Mouse (Mus musculus) midbrain, postnatal 0 days (tissue): ENCODE data around the gene Wrap73. TPM values are rescaled to one million over a fixed set of nuclear protein-coding genes. Genes with fewer than 3 reads are reported as not detected.

Experiments used
- ATAC-seq: fragments of 200-750 bp; cut with Nextera tagmentation; 2 replicates; pipeline ENCODE4 v1.8.0; 2017; ENCODE audit warnings: moderate number of reproducible peaks, mild to moderate bottlenecking, moderate TSS enrichment, moderate library complexity; ENCODE audit not compliant: low FRiP score
- DNase-seq: peaks from one replicate; pipeline ENCODE4 v3.0.0-alpha.2; 2015; ENCODE audit warnings: low spot score
- H3K27ac ChIP-seq: fragments of 300-500 bp; sonication (generic); 2 replicates; pipeline ENCODE4 v1.5.1; 2014; ENCODE audit warnings: low read depth, mild to moderate bottlenecking, low read length, mixed read lengths
- H3K27me3 ChIP-seq: fragments of 300-500 bp; sonication (generic); 2 replicates; pipeline ENCODE4 v1.6.1; 2014; ENCODE audit warnings: low read length, control low read depth, mixed read lengths; ENCODE audit not compliant: insufficient read depth
- H3K36me3 ChIP-seq: fragments of 300-500 bp; sonication (generic); 2 replicates; pipeline ENCODE4 v1.6.1; 2014; ENCODE audit warnings: low read length, control low read depth, mixed read lengths; ENCODE audit not compliant: insufficient read depth
- H3K4me1 ChIP-seq: fragments of 300-500 bp; sonication (generic); 2 replicates; pipeline ENCODE4 v1.6.1; 2014; ENCODE audit warnings: mild to moderate bottlenecking, control low read depth, antibody characterized with exemption, low read length, mixed read lengths; ENCODE audit not compliant: insufficient read depth
- H3K4me2 ChIP-seq: fragments of 300-500 bp; sonication (generic); 2 replicates; pipeline ENCODE4 v1.6.1; 2014; ENCODE audit warnings: low read depth, mild to moderate bottlenecking, low read length, mixed read lengths; ENCODE audit not compliant: poor library complexity, severe bottlenecking
- H3K4me3 ChIP-seq: fragments of 300-500 bp; sonication (generic); 2 replicates; pipeline ENCODE4 v1.5.1; 2014; ENCODE audit warnings: low read depth, mild to moderate bottlenecking, low read length, moderate library complexity
- H3K9ac ChIP-seq: fragments of 300-500 bp; sonication (generic); replicated peaks from 2 replicates; pipeline ENCODE4 v1.6.1; 2014; ENCODE audit warnings: mild to moderate bottlenecking, low read length, moderate library complexity, mixed read lengths; ENCODE audit not compliant: poor library complexity, severe bottlenecking
- H3K9me3 ChIP-seq: fragments of 300-500 bp; sonication (generic); 2 replicates; pipeline ENCODE4 v1.6.1; 2016; ENCODE audit warnings: low read length, control low read depth
- CTCF ChIP-seq: IDR thresholded peaks from 2 replicates; pipeline ENCODE4 v1.5.1; 2016; ENCODE audit warnings: antibody characterized with exemption, mild to moderate bottlenecking
- WGBS: fragments of 180-500 bp; shearing (Covaris S2); extraction: QIAGEN DNeasy Blood & Tissue Kit; methylation state at CpG from one replicate; pipeline ENCODE4 v1.1.7; 2014; 5-methylcytosine and 5-hydroxymethylcytosine counted together
- polyA plus RNA-seq: library from polyadenylated mRNA; unstranded; fragments of >200 nt; fragmentation: Nextera tagmentation; extraction: Ambion mirVana; gene quantifications from 2 replicates; pipeline ENCODE4 v1.2.1, GENCODE M21; 2015
- total RNA-seq: library from RNA; depleted of rRNA; stranded (reverse); fragments of >200 nt; gene quantifications from 2 replicates; pipeline ENCODE4 v1.2.3, GENCODE M21; 2014; rRNA removed

Gene Wrap73
- total and polyA plus RNA-seq, 2 experiments from 2014 or later, result 34.7 to 46.8 TPM

- no peak overlapping the region for H3K27ac ChIP-seq
- DNase-seq, result peak; percentile 87
- no peaks in the 10 kb centered on the region for H3K36me3 ChIP-seq
- TF ChIP-seq CTCF, result peak; percentile 99
- H3K4me2 ChIP-seq, result no peak overlapping the region
- H3K9me3 ChIP-seq, result no peaks in the 10 kb centered on the region
- 14% methylated on average over 5 of the region's 5 CpGs for WGBS
- no peaks in the 10 kb centered on the region for H3K27me3 ChIP-seq
- no peak overlapping the region for H3K4me3 ChIP-seq
- peak; percentile 78 for ATAC-seq
- H3K4me1 ChIP-seq, result no peaks in the 10 kb centered on the region
- H3K9ac ChIP-seq, result no peak overlapping the region
These were observed 65.1 kb downstream of the Wrap73 start for GRCm38 (mm10) chr4:154207261-154207660.

- 68% methylated on average over 6 of the region's 6 CpGs for WGBS
- H3K27me3 ChIP-seq, result no peaks in the 10 kb centered on the region
- no peaks in the 10 kb centered on the region for H3K9me3 ChIP-seq
- no peaks in the 10 kb centered on the region for H3K4me1 ChIP-seq
- no peak overlapping the region for H3K4me3 ChIP-seq
- no peak overlapping the region for H3K4me2 ChIP-seq
- no peak for TF ChIP-seq CTCF
- ATAC-seq (no peak), DNase-seq (no peak)
- no peak overlapping the region for H3K27ac ChIP-seq
- H3K9ac ChIP-seq, result no peak overlapping the region
- H3K36me3 ChIP-seq, result no peaks in the 10 kb centered on the region
These were observed 66.9 kb downstream of the Wrap73 start for GRCm38 (mm10) chr4:154209054-154209453.

GRCm38 (mm10) chr4:154209825-154210224, 67.7 kb downstream of the Wrap73 start:
- H3K4me3 ChIP-seq, result no peak overlapping the region
- WGBS, result 18% methylated on average over 3 of the region's 3 CpGs
- no peaks in the 10 kb centered on the region for H3K27me3 ChIP-seq
- H3K9me3 ChIP-seq, result no peaks in the 10 kb centered on the region
- H3K4me2 ChIP-seq, result no peak overlapping the region
- ATAC-seq (no peak), DNase-seq (no peak)
- no peaks in the 10 kb centered on the region for H3K4me1 ChIP-seq
- no peak for TF ChIP-seq CTCF
- H3K27ac ChIP-seq, result no peak overlapping the region
- no peaks in the 10 kb centered on the region for H3K36me3 ChIP-seq
- H3K9ac ChIP-seq, result no peak overlapping the region

- Histone ChIP-seq H3K4me2 (no peak overlapping the region), H3K27me3 (no peaks in the 10 kb centered on the region), H3K27ac (no peak overlapping the region), H3K4me3 (no peak overlapping the region), H3K4me1 (no peaks in the 10 kb centered on the region), H3K9ac (no peak overlapping the region), H3K36me3 (no peaks in the 10 kb centered on the region), H3K9me3 (no peaks in the 10 kb centered on the region)
- WGBS, result 84% methylated on average over 13 of the region's 13 CpGs
- no peak for TF ChIP-seq CTCF
- ATAC-seq, result no peak
- no peak for DNase-seq
These were observed 69.3 kb downstream of the Wrap73 start for GRCm38 (mm10) chr4:154211459-154211858.

- no peaks in the 10 kb centered on the region for H3K36me3 ChIP-seq
- H3K4me3 ChIP-seq, result no peak overlapping the region
- no peak overlapping the region for H3K4me2 ChIP-seq
- WGBS, result 84% methylated on average over 7 of the region's 7 CpGs
- no peak for DNase-seq
- H3K4me1 ChIP-seq, result no peaks in the 10 kb centered on the region
- H3K9me3 ChIP-seq, result no peaks in the 10 kb centered on the region
- no peaks in the 10 kb centered on the region for H3K27me3 ChIP-seq
- ATAC-seq, result no peak
- TF ChIP-seq CTCF, result no peak
- H3K27ac ChIP-seq, result no peak overlapping the region
- no peak overlapping the region for H3K9ac ChIP-seq
These were observed 71.4 kb downstream of the Wrap73 start for GRCm38 (mm10) chr4:154213586-154213985.

- no peak for TF ChIP-seq CTCF
- Histone ChIP-seq H3K4me3 (no peak overlapping the region), H3K27ac (no peak overlapping the region), H3K4me2 (no peak overlapping the region), H3K36me3 (no peaks in the 10 kb centered on the region), H3K4me1 (no peaks in the 10 kb centered on the region), H3K9ac (no peak overlapping the region), H3K27me3 (no peaks in the 10 kb centered on the region), H3K9me3 (no peaks in the 10 kb centered on the region)
- 17% methylated on average over 5 of the region's 5 CpGs for WGBS
- DNase-seq (no peak), ATAC-seq (no peak)
These were observed 71.9 kb downstream of the Wrap73 start for GRCm38 (mm10) chr4:154214075-154214474.

Other genes with a start within 250 kb of the Wrap73 start
- 31.3 and 38.4 TPM in 2 replicates for gene A430005L14Rik, start 185.1 kb upstream of the Wrap73 start, total RNA-seq
- 46.1 and 50.4 TPM in 2 replicates for gene A430005L14Rik, start 185.1 kb upstream of the Wrap73 start, polyA plus RNA-seq
- gene Dffb, start 167.2 kb upstream of the Wrap73 start, total RNA-seq, result 19.8 and 20.8 TPM in 2 replicates
- gene Dffb, start 167.2 kb upstream of the Wrap73 start, polyA plus RNA-seq, result 9.7 and 10.1 TPM in 2 replicates
- gene Cep104, start 167.2 kb upstream of the Wrap73 start, total RNA-seq, result 9.6 and 11.6 TPM in 2 replicates
- gene Cep104, start 167.2 kb upstream of the Wrap73 start, polyA plus RNA-seq, result 11.7 and 12.0 TPM in 2 replicates
- 24.9 and 28.1 TPM in 2 replicates for gene Lrrc47, start 130.6 kb upstream of the Wrap73 start, total RNA-seq
- gene Lrrc47, start 130.6 kb upstream of the Wrap73 start, polyA plus RNA-seq, result 15.8 and 22.6 TPM in 2 replicates
- gene Smim1, start 116.1 kb upstream of the Wrap73 start, total RNA-seq, result 13.4 and 20.6 TPM in 2 replicates
- gene Smim1, start 116.1 kb upstream of the Wrap73 start, polyA plus RNA-seq, result 12.9 and 14.6 TPM in 2 replicates
- not detected in 2 replicates for gene Ccdc27, start 99.7 kb upstream of the Wrap73 start, total RNA-seq
- not detected in 2 replicates for gene Ccdc27, start 99.7 kb upstream of the Wrap73 start, polyA plus RNA-seq
- 0.49 and 1.2 TPM in 2 replicates for gene Trp73, start 2.2 kb upstream of the Wrap73 start, total RNA-seq
- gene Trp73, start 2.2 kb upstream of the Wrap73 start, polyA plus RNA-seq, result 0.28 and 0.52 TPM in 2 replicates
- gene Tprgl, start 18.3 kb downstream of the Wrap73 start, total RNA-seq, result 210 and 241 TPM in 2 replicates
- gene Tprgl, start 18.3 kb downstream of the Wrap73 start, polyA plus RNA-seq, result 227 and 250 TPM in 2 replicates
- 39.4 and 68.0 TPM in 2 replicates for gene Megf6, start 28.4 kb downstream of the Wrap73 start, total RNA-seq
- gene Megf6, start 28.4 kb downstream of the Wrap73 start, polyA plus RNA-seq, result 12.1 and 15.4 TPM in 2 replicates
- gene Arhgef16, start 159.3 kb downstream of the Wrap73 start, total RNA-seq, result 5.0 and 8.1 TPM in 2 replicates
- gene Arhgef16, start 159.3 kb downstream of the Wrap73 start, polyA plus RNA-seq, result 2.7 and 3.5 TPM in 2 replicates
- not detected in 2 replicates for gene B230104I21Rik, start 193.8 kb downstream of the Wrap73 start, total RNA-seq
- gene B230104I21Rik, start 193.8 kb downstream of the Wrap73 start, polyA plus RNA-seq, result 0.19 TPM in 1 of 2 replicates, not detected in the other